Mouse (Mus musculus) MEL (cell line): ENCODE data around the gene Slc46a3. TPM values are rescaled to one million over a fixed set of nuclear protein-coding genes. Genes with fewer than 3 reads are reported as not detected.

Experiments
- DNase-seq: peaks from one replicate; pipeline ENCODE4 v3.0.0; 2011; ENCODE audit warnings: low read depth, low spot score
- H3K27ac ChIP-seq: 2 replicates; pipeline ENCODE4 v1.5.1; 2012; ENCODE audit warnings: low read depth, mild to moderate bottlenecking, control low read depth, low read length, moderate library complexity; ENCODE audit not compliant: control insufficient read depth
- H3K27me3 ChIP-seq, 2 experiments: fragments of 150-350 bp in 1 of 2; sonication (generic) in 1 of 2; 2 replicates each; pipeline ENCODE4 v1.6.1; 2012; ENCODE audit warnings: low read length in 2 of 2, mild to moderate bottlenecking in 2 of 2, improper control_type of control experiment in 1 of 2, moderate library complexity in 1 of 2; ENCODE audit not compliant: insufficient read depth in 2 of 2, control insufficient read depth in 1 of 2
- H3K36me3 ChIP-seq, 2 experiments: 2 replicates each; pipeline ENCODE4 v1.6.1; 2012 to 2014; ENCODE audit warnings: low read length in 2 of 2, improper control_type of control experiment in 1 of 2, inconsistent platforms in 1 of 2, mild to moderate bottlenecking in 1 of 2; ENCODE audit not compliant: insufficient read depth in 2 of 2, control insufficient read depth in 1 of 2
- H3K4me1 ChIP-seq, 2 experiments: fragments of 150-350 bp in 1 of 2; sonication (generic) in 1 of 2; 2 replicates each; pipeline ENCODE4 v1.6.1; 2012; ENCODE audit warnings: low read length in 2 of 2, improper control_type of control experiment in 1 of 2, mild to moderate bottlenecking in 1 of 2; ENCODE audit not compliant: insufficient read depth in 2 of 2, control insufficient read depth in 1 of 2
- H3K4me3 ChIP-seq, 2 experiments: fragments of 150-350 bp in 1 of 2; sonication (generic) in 1 of 2; 2 replicates each; pipeline ENCODE4 v1.5.1; 2012; ENCODE audit warnings: low read depth in 2 of 2, low read length in 2 of 2, mild to moderate bottlenecking in 2 of 2, moderate library complexity in 2 of 2, control low read depth in 1 of 2, improper control_type of control experiment in 1 of 2; ENCODE audit not compliant: control insufficient read depth in 1 of 2, insufficient read depth in 1 of 2
- H3K79me2 ChIP-seq: 2 replicates; pipeline ENCODE4 v1.6.1; 2012; ENCODE audit warnings: mild to moderate bottlenecking, low read length, moderate library complexity; ENCODE audit not compliant: control insufficient read depth, poor library complexity, insufficient read depth
- H3K9ac ChIP-seq: 2 replicates; pipeline ENCODE4 v1.6.1; 2012; ENCODE audit warnings: low read depth, mild to moderate bottlenecking, control low read depth, low read length, moderate library complexity; ENCODE audit not compliant: control insufficient read depth, poor library complexity, severe bottlenecking
- H3K9me3 ChIP-seq: fragments of 150-350 bp; sonication (generic); replicated peaks from 2 replicates; pipeline ENCODE4 v1.6.1; 2012; ENCODE audit warnings: mild to moderate bottlenecking, low read length, improper control_type of control experiment, moderate library complexity; ENCODE audit not compliant: insufficient read depth
- BHLHE40 ChIP-seq: IDR thresholded peaks from 2 replicates; pipeline ENCODE4 v1.6.1; 2012; ENCODE audit warnings: low read depth, mild to moderate bottlenecking, inconsistent platforms, low read length, improper control_type of control experiment, borderline replicate concordance
- CHD2 ChIP-seq: IDR thresholded peaks from 2 replicates; pipeline ENCODE4 v1.6.1; 2011; ENCODE audit warnings: low read length, improper control_type of control experiment
- CTCF ChIP-seq, 3 experiments: IDR thresholded peaks in 2 of 3; conservative IDR thresholded peaks in 1 of 3; 2 replicates each; pipeline ENCODE4 v1.5.1; 2011 to 2012; ENCODE audit warnings: low read length in 3 of 3, low read depth in 2 of 3, mild to moderate bottlenecking in 2 of 3, improper control_type of control experiment in 1 of 3, inconsistent platforms in 1 of 3, mixed read lengths in 1 of 3, moderate library complexity in 1 of 3; ENCODE audit not compliant: control insufficient read depth in 1 of 3, insufficient read depth in 1 of 3, poor library complexity in 1 of 3, severe bottlenecking in 1 of 3
- ELF1 ChIP-seq: IDR thresholded peaks from 2 replicates; pipeline ENCODE4 v1.6.1; 2014; ENCODE audit warnings: low read depth, mild to moderate bottlenecking, inconsistent platforms, low read length, improper control_type of control experiment, moderate library complexity
- EP300 ChIP-seq, 2 experiments: IDR thresholded peaks; 2 replicates each; pipeline ENCODE4 v1.6.1; 2011; ENCODE audit warnings: improper control_type of control experiment in 2 of 2, low read length in 2 of 2, low read depth in 1 of 2, mild to moderate bottlenecking in 1 of 2
- GABPA ChIP-seq: IDR thresholded peaks from 2 replicates; pipeline ENCODE4 v1.6.1; 2012; ENCODE audit warnings: low read depth, mild to moderate bottlenecking, inconsistent platforms, low read length, improper control_type of control experiment, moderate library complexity
- GATA1 ChIP-seq: IDR thresholded peaks from 2 replicates; pipeline ENCODE4 v1.6.1; 2011; ENCODE audit warnings: low read depth, low read length, improper control_type of control experiment
- HCFC1 ChIP-seq: IDR thresholded peaks from 2 replicates; pipeline ENCODE4 v1.6.1; 2012; ENCODE audit warnings: low read depth, mild to moderate bottlenecking, inconsistent platforms, low read length, improper control_type of control experiment, moderate library complexity
- KAT2A ChIP-seq: conservative IDR thresholded peaks from 2 replicates; pipeline ENCODE4 v1.6.1; 2012; ENCODE audit warnings: low read depth, low read length, improper control_type of control experiment, inconsistent platforms
- MAX ChIP-seq: IDR thresholded peaks from 2 replicates; pipeline ENCODE4 v1.6.1; 2011; ENCODE audit warnings: low read length, improper control_type of control experiment
- MEF2A ChIP-seq: IDR thresholded peaks from 2 replicates; pipeline ENCODE4 v1.6.1; 2014; ENCODE audit warnings: low read depth, mild to moderate bottlenecking, inconsistent platforms, low read length, improper control_type of control experiment; ENCODE audit not compliant: poor library complexity, insufficient replicate concordance, severe bottlenecking; ENCODE audit errors: extremely low read depth
- MXI1 ChIP-seq: IDR thresholded peaks from 2 replicates; pipeline ENCODE4 v1.6.1; 2011; ENCODE audit warnings: mild to moderate bottlenecking, low read depth, low read length, improper control_type of control experiment
- MYB ChIP-seq: IDR thresholded peaks from 2 replicates; pipeline ENCODE4 v1.6.1; 2011; ENCODE audit warnings: mild to moderate bottlenecking, low read depth, low read length, improper control_type of control experiment
- NRF1 ChIP-seq: IDR thresholded peaks from 2 replicates; pipeline ENCODE4 v1.6.1; 2014; ENCODE audit warnings: low read depth, mild to moderate bottlenecking, inconsistent platforms, low read length, improper control_type of control experiment, moderate library complexity; ENCODE audit not compliant: poor library complexity, insufficient read depth, severe bottlenecking
- POLR2A ChIP-seq, 2 experiments: IDR thresholded peaks; 2 replicates each; pipeline ENCODE4 v1.6.1; 2011 to 2012; ENCODE audit warnings: low read length in 2 of 2, mild to moderate bottlenecking in 2 of 2, control low read depth in 1 of 2, improper control_type of control experiment in 1 of 2, low read depth in 1 of 2, moderate library complexity in 1 of 2; ENCODE audit not compliant: control insufficient read depth in 1 of 2, insufficient read depth in 1 of 2, poor library complexity in 1 of 2
- POLR2AphosphoS2 ChIP-seq: IDR thresholded peaks from 2 replicates; pipeline ENCODE4 v1.6.1; 2011; ENCODE audit warnings: low read length, improper control_type of control experiment
- RAD21 ChIP-seq: IDR thresholded peaks from 2 replicates; pipeline ENCODE4 v1.6.1; 2011; ENCODE audit warnings: mild to moderate bottlenecking, low read depth, low read length, improper control_type of control experiment
- RCOR1 ChIP-seq: IDR thresholded peaks from 2 replicates; pipeline ENCODE4 v1.6.1; 2012; ENCODE audit warnings: low read depth, mild to moderate bottlenecking, inconsistent platforms, low read length, improper control_type of control experiment
- SIN3A ChIP-seq: IDR thresholded peaks from 2 replicates; pipeline ENCODE4 v1.6.1; 2012; ENCODE audit warnings: low read length, improper control_type of control experiment, inconsistent platforms
- SMC3 ChIP-seq: IDR thresholded peaks from 2 replicates; pipeline ENCODE4 v1.6.1; 2011; ENCODE audit warnings: low read depth, low read length, improper control_type of control experiment
- TAL1 ChIP-seq: IDR thresholded peaks from 2 replicates; pipeline ENCODE4 v1.6.1; 2012; ENCODE audit warnings: mild to moderate bottlenecking, inconsistent platforms, low read length, moderate library complexity, mixed read lengths
- TBP ChIP-seq: IDR thresholded peaks from 2 replicates; pipeline ENCODE4 v1.8.0; 2011; ENCODE audit warnings: low read depth, low read length, improper control_type of control experiment
- TCF12 ChIP-seq: IDR thresholded peaks from 2 replicates; pipeline ENCODE4 v1.6.1; 2014; ENCODE audit warnings: low read depth, mild to moderate bottlenecking, inconsistent platforms, low read length, improper control_type of control experiment, moderate library complexity
- USF2 ChIP-seq, 2 experiments: IDR thresholded peaks; 2 replicates each; pipeline ENCODE4 v1.6.1; 2011 to 2012; ENCODE audit warnings: improper control_type of control experiment in 2 of 2, low read length in 2 of 2, borderline replicate concordance in 1 of 2, inconsistent platforms in 1 of 2, low read depth in 1 of 2, mild to moderate bottlenecking in 1 of 2; ENCODE audit not compliant: insufficient read depth in 1 of 2
- ZKSCAN1 ChIP-seq: IDR thresholded peaks from 2 replicates; pipeline ENCODE4 v1.6.1; 2012; ENCODE audit warnings: low read depth, mild to moderate bottlenecking, inconsistent platforms, low read length, improper control_type of control experiment, moderate library complexity
- ZMIZ1 ChIP-seq: IDR thresholded peaks from 2 replicates; pipeline ENCODE4 v1.6.1; 2012; ENCODE audit warnings: low read depth, mild to moderate bottlenecking, inconsistent platforms, low read length, improper control_type of control experiment, moderate library complexity
- ZNF384 ChIP-seq: IDR thresholded peaks from 2 replicates; pipeline ENCODE4 v1.6.1; 2012; ENCODE audit warnings: low read depth, mild to moderate bottlenecking, inconsistent platforms, low read length, improper control_type of control experiment
- polyA plus RNA-seq, 2 experiments: library from polyadenylated mRNA; stranded (reverse) in 1 of 2; unstranded in 1 of 2; fragments of >175 nt in 1 of 2; fragments of >200 nt in 1 of 2; gene quantifications; 2 replicates each; pipeline versions ENCODE4 v1.2.1 to v1.2.4; 2012; ENCODE audit warnings: low replicate concordance in 2 of 2, low read depth in 1 of 2; ENCODE audit not compliant: insufficient read length in 2 of 2, insufficient read depth in 1 of 2, missing spikeins in 1 of 2
- total RNA-seq: library from RNA; depleted of rRNA; stranded (reverse); fragments of 300-350 nt; gene quantifications from 2 replicates; pipeline ENCODE4 v1.2.3, GENCODE M21; 2012; rRNA removed

Slc46a3 gene
- total RNA-seq, result 2.5 and 3.0 TPM in 2 replicates
- 1 to 10 TPM in 1 of 2 experiments, not detected in 1; 7.7 TPM for polyA plus RNA-seq

GRCm38 (mm10) chr5:147894455-147895076 lies at the start of gene Slc46a3:
Gene Slc46a3 (minus strand): TSS chr5:147894815.
- H3K9me3 ChIP-seq, result no peaks in the 10 kb centered on the region
- H3K27ac ChIP-seq, result peak within 1 kb of the TSS; percentile 50
- H3K36me3 ChIP-seq, result peaks cover 0 to 14% of the 10 kb centered on the region in 2 experiments; a peak in 2 of 4 replicates
- H3K4me1 ChIP-seq, result peaks cover 5 to 29% of the 10 kb centered on the region in 2 experiments
- H3K27me3 ChIP-seq, result no peaks in the 10 kb centered on the region
- TF ChIP-seq ELF1 (no peak), ZKSCAN1 (no peak), MAX (no peak), EP300 (IDR thresholded peaks at IDR 0.05; ENCODE audit: low read depth in 1 of 2, low read length in 2 of 2) (no peak), ZNF384 (no peak; the same call in 1 of the 2 replicates), MYB (no peak), POLR2A (IDR thresholded peaks at IDR 0.05; ENCODE audit: control insufficient read depth in 1 of 2, insufficient read depth in 1 of 2, low read depth in 1 of 2, low read length in 2 of 2, poor library complexity in 1 of 2) (peak in 1 of 2 experiments; percentile 46; a peak in 1 of 4 replicates), MEF2A (no peak), BHLHE40 (no peak), TAL1 (no peak), TBP (peak; percentile 64; the same call in 1 of the 2 replicates), GATA1 (peak; percentile 35; the same call in 1 of the 2 replicates), RCOR1 (no peak), NRF1 (peak; percentile 57), SIN3A (peak; percentile 46; the same call in 1 of the 2 replicates), GABPA (no peak), RAD21 (no peak), MXI1 (0 out of 2 replicates have a peak, but pooled peaks have one; percentile 27), CHD2 (peak; percentile 85), USF2 (IDR thresholded peaks at IDR 0.05; ENCODE audit: borderline replicate concordance in 1 of 2, insufficient read depth in 1 of 2, low read depth in 1 of 2, low read length in 2 of 2) (no peak), KAT2A (no peak), HCFC1 (peak; percentile 54; the same call in 1 of the 2 replicates), SMC3 (no peak), CTCF (IDR thresholded peaks at IDR 0.05 in 2 of 3, conservative IDR thresholded peaks at IDR 0.05 in 1 of 3; ENCODE audit: control insufficient read depth in 1 of 3, insufficient read depth in 1 of 3, low read depth in 2 of 3, low read length in 3 of 3, poor library complexity in 1 of 3, severe bottlenecking in 1 of 3) (peak in 2 of 3 experiments; percentile 7 to 35; a peak in 3 of 6 replicates), ZMIZ1 (no peak), POLR2AphosphoS2 (no peak), TCF12 (peak; percentile 52)
- TF ChIP-seq, all 39 proteins: peak for 10
- Histone ChIP-seq H3K79me2 (no peaks in the 10 kb centered on the region), H3K9ac (peak within 1 kb of the TSS; percentile 61), H3K4me3 (peak within 1 kb of the TSS; percentile 74 to 87)
- peak; percentile 98 for DNase-seq
